Comparison of ENCODE assay signal across 8 mouse cellular contexts in genomic region chr10:94623617-94624016, GRCm38 (mm10).
A peak's percentile ranks its signal among the peaks of the same experiment; 100 is the strongest.
DNase-seq lines count a peak whose midpoint lies in the region; ATAC-seq lines count a peak whose summit lies in the region.

No protein-coding gene starts in this region.

- 3% methylated on average over 10 of the region's 10 CpGs for WGBS in hindbrain, embryonic 15.5 days

- peak overlapping the region; percentile 27; the same call in 1 of the 2 replicates for H3K4me2 ChIP-seq in hindbrain, embryonic 15.5 days

- 0 out of 2 replicates have a peak overlapping the region, but pooled peaks have one; percentile 12 for H3K27ac ChIP-seq in hindbrain, embryonic 15.5 days (replicated peaks)

- H3K4me1 ChIP-seq in hindbrain, embryonic 15.5 days (replicated peaks), result peaks cover 40% of the 10 kb centered on the region

- no peak overlapping the region for H3K9ac ChIP-seq in hindbrain, embryonic 15.5 days

- H3K27me3 ChIP-seq in hindbrain, embryonic 15.5 days, result no peaks in the 10 kb centered on the region

- DNase-seq in T-cell, adult 2 months (ENCODE audit: low spot score), result peak; percentile 41
- DNase-seq in cerebellum, postnatal 25 days, result peak; percentile 86 to 91
- peak; percentile 73 to 83 for DNase-seq in frontal cortex, postnatal 25 days (ENCODE audit: low spot score in 2 of 2)
- peak; percentile 83 to 86 for DNase-seq in layer of hippocampus, postnatal 36 days
- peak; percentile 87 for DNase-seq in right cerebral cortex, postnatal 14 days
- peak; percentile 82 for DNase-seq in urinary bladder, postnatal 14 days (ENCODE audit: low spot score)

- peak; percentile 57 for ATAC-seq in hindbrain, embryonic 15.5 days (ENCODE audit: low FRiP score, low read depth)
- peak; percentile 83 for ATAC-seq in megakaryocyte-erythroid progenitor cell, adult 5-6 weeks (replicated peaks; ENCODE audit: low FRiP score, low TSS enrichment, poor library complexity, severe bottlenecking)

- H3K36me3 ChIP-seq in hindbrain, embryonic 15.5 days, result no peaks in the 10 kb centered on the region

- H3K4me3 ChIP-seq in hindbrain, embryonic 15.5 days, result no peak overlapping the region

- H3K9me3 ChIP-seq in hindbrain, embryonic 15.5 days, result no peaks in the 10 kb centered on the region
